Mouse (Mus musculus) spleen, adult 2 months (tissue): ENCODE measurements around the gene Hdgf. TPM values are rescaled to one million over a fixed set of nuclear protein-coding genes. Genes with fewer than 3 reads are reported as not detected.
A peak's percentile ranks its signal among the peaks of the same experiment; 100 is the strongest.
"Not testable (repeated sequence)": the region's sequence is repeated elsewhere in the genome, so short reads cannot be mapped to it uniquely, and the experiment has no call there.

Experiments used
- DNase-seq, 2 experiments: peaks; one replicate each; pipeline versions ENCODE4 v3.0.0 to v3.0.0-alpha.2; 2012 to 2021; ENCODE audit warnings: low spot score in 2 of 2, low read depth in 1 of 2
- H3K27ac ChIP-seq: fragments of 200-500 bp; 2 replicates; pipeline ENCODE4 v1.5.1; 2012; ENCODE audit warnings: low read length, inconsistent platforms; ENCODE audit not compliant: insufficient read depth
- H3K27me3 ChIP-seq: fragments of 200-500 bp; 2 replicates; pipeline ENCODE4 v1.6.1; 2012; ENCODE audit warnings: mild to moderate bottlenecking, moderate library complexity, low read length, inconsistent platforms; ENCODE audit not compliant: control insufficient read depth, insufficient read depth
- H3K36me3 ChIP-seq: fragments of 200-500 bp; 2 replicates; pipeline ENCODE4 v1.6.1; 2012; ENCODE audit warnings: mild to moderate bottlenecking, low read length, inconsistent platforms; ENCODE audit not compliant: control insufficient read depth, insufficient read depth
- H3K4me1 ChIP-seq: fragments of 200-500 bp; 2 replicates; pipeline ENCODE4 v1.6.1; 2011; ENCODE audit warnings: inconsistent platforms; ENCODE audit not compliant: control insufficient read depth, insufficient read depth, insufficient read length
- H3K4me3 ChIP-seq: fragments of 200-500 bp; 2 replicates; pipeline ENCODE4 v1.5.1; 2011; ENCODE audit warnings: mild to moderate bottlenecking, inconsistent platforms; ENCODE audit not compliant: insufficient read depth, insufficient read length; ENCODE audit errors: extremely low read depth
- CTCF ChIP-seq: fragments of 200-500 bp; IDR thresholded peaks from 2 replicates; pipeline ENCODE4 v1.5.1; 2011; ENCODE audit warnings: mild to moderate bottlenecking, inconsistent platforms; ENCODE audit not compliant: insufficient read depth, insufficient read length, insufficient replicate concordance; ENCODE audit errors: extremely low read depth
- POLR2A ChIP-seq: fragments of 200-500 bp; IDR thresholded peaks from 2 replicates; pipeline ENCODE4 v1.6.1; 2011; ENCODE audit warnings: low read depth, low read length, inconsistent platforms
- WGBS: fragments of 180-500 bp; shearing (Covaris S2); methylation state at CpG from one replicate; pipeline ENCODE4 v1.1.7; 2018; 5-methylcytosine and 5-hydroxymethylcytosine counted together
- polyA plus RNA-seq: library from polyadenylated mRNA; depleted of rRNA; stranded (reverse); fragments of >200 nt; gene quantifications from 2 replicates; pipeline ENCODE4 v1.2.3, GENCODE M21; 2012; rRNA removed

Hdgf gene
- 43.6 and 50.0 TPM in 2 replicates for polyA plus RNA-seq

DNA sequence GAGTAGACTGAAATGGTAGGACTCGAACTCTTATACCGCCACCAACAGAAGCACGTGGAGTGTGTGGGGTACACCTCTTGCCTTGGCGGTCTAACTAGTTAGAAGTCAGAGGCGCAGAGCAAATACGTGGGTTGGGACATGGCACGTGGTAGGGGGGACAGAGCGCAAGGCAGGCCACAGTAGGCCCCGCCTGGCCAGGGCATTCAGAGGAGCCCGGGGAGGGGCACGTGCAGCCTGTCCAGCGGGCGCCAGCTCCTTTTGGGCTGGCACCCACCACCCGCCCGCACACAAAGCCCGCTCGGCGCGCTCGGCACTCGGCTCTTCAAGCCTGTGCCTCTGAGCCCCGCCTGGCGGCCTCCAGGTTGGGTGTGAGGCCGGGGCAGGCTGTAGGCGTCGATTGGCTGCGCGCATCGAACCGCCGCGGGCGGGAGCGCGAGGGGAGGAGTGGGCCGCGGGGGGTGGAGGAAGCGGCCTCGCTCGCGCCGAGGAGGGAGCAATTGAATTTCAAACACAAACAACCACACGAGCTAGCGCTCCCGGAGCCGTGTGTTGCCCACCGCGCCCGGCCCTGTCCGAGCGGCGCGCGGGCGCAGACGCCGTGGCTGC is at the start of gene Hdgf:
Gene Hdgf (plus strand): TSS at position 442 of the 606 bp plus-strand sequence.
- peak; percentile 87 to 93 for DNase-seq
- H3K27me3 ChIP-seq: no peaks in the 10 kb centered on the region
- 2% methylated on average over 57 of the region's 57 CpGs for WGBS
- H3K4me1 ChIP-seq: peaks cover 16% of the 10 kb centered on the region; the same call in 1 of the 2 replicates
- TF ChIP-seq POLR2A (no peak; the same call in 1 of the 2 replicates), CTCF (no peak; the same call in 1 of the 2 replicates)
- peak within 1 kb of the TSS; percentile 96 for H3K4me3 ChIP-seq
- peak within 1 kb of the TSS; percentile 88 for H3K27ac ChIP-seq
- H3K36me3 ChIP-seq: no peaks in the 10 kb centered on the region

DNA sequence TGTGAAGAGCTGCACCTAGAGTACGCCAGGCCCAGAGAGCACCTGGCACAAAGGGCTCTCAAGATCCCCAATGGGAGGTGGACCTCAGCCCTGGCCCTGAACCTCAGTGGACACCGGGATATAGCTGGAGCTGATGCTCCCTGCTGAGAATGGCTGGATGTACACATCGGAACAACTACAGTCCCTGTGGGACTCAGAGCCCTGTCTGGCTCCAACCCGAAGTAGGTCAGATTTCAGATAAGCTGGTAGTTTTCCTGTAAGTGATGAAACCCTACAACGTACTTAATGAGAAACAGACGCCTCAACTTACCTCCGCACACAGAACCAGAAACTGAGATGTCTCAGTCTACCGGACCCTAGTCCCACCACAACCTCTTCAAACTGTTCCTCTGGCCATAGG is 48.5 kb upstream of the Hdgf start:
- H3K4me3 ChIP-seq: no peak overlapping the region
- H3K27me3 ChIP-seq: no peaks in the 10 kb centered on the region
- no peak for DNase-seq
- WGBS: 95% methylated on average over 8 of the region's 8 CpGs
- TF ChIP-seq CTCF (no peak), POLR2A (no peak)
- no peaks in the 10 kb centered on the region for H3K4me1 ChIP-seq
- H3K27ac ChIP-seq: no peak overlapping the region
- peaks cover 24% of the 10 kb centered on the region for H3K36me3 ChIP-seq

DNA sequence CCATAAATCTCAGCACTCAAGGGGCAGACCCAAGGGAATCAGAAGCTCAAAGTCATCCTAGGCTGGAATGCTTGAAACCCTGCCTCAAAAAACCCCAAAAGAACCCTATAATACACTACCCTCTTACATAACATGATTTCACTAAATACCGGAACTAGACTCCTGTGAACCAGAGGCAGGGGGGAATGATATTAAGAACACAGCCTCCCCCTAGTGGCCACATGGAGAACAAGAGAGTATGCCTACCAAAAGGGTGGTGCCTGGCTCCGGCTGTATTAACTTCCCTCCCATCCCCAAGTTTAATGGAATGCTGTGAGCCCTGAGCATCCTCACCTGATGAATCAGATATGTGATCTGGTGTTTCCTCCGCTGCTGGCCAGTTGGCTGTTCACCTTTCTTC is 46.3 kb upstream of the Hdgf start:
- TF ChIP-seq CTCF (peak; percentile 66; the same call in 1 of the 2 replicates), POLR2A (no peak)
- Histone ChIP-seq H3K27ac (no peak overlapping the region), H3K4me1 (no peaks in the 10 kb centered on the region), H3K4me3 (no peak overlapping the region), H3K36me3 (peaks cover 30% of the 10 kb centered on the region), H3K27me3 (no peaks in the 10 kb centered on the region)
- peak; percentile 55 to 56 for DNase-seq
- WGBS: 31% methylated on average over 3 of the region's 3 CpGs

DNA sequence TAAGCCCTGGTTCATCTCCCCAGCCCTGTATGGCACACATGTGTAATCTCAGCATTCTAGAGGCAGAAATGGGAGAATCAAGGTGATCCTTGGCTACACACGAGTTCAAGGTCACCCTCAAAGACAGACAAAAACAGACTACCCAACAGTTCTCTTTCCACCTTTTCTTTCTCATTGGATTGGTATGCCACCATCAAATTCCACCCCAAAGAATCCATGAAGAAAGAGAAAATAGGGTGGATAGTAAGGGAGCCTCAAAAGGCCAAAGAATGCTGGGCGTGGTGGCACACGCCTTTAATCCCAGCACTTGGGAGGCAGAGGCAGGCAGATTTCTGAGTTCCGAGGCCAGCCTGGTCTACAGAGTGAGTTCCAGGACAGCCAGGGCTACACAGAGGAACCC is 42.0 kb upstream of the Hdgf start:
- peaks cover 42% of the 10 kb centered on the region for H3K36me3 ChIP-seq
- DNase-seq, H3K27ac ChIP-seq, H3K4me3 ChIP-seq, H3K27me3 ChIP-seq, H3K4me1 ChIP-seq: not testable (repeated sequence)
- 86% methylated on average over 4 of the region's 4 CpGs for WGBS

DNA sequence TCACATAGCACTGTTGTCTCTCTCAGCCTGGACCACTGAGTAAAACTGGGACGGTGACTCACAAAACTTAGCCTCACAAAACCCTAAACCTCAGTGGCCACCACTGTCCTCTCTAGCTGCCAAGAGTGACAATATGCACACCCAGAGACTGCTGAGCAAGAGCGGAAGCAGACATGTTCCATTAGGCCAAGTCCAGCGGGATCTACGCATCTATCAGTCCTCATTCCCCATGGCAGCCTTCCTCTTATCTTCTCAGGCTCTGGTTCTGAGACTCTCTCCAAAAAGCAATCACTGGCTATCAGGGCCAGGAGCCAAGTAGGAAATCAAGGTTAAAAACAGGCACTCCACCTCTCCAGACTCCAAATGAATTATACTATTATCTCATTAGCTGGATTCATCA is 28.4 kb upstream of the Hdgf start:
- Histone ChIP-seq H3K4me3 (no peak overlapping the region), H3K27ac (no peak overlapping the region), H3K36me3 (peaks cover 3% of the 10 kb centered on the region; the same call in 1 of the 2 replicates), H3K27me3 (no peaks in the 10 kb centered on the region), H3K4me1 (0 out of 2 replicates have a peak, but pooled peaks cover 2% of the 10 kb centered on the region)
- DNase-seq: no peak
- 91% methylated on average over 4 of the region's 4 CpGs for WGBS
- TF ChIP-seq POLR2A (no peak), CTCF (no peak)

DNA sequence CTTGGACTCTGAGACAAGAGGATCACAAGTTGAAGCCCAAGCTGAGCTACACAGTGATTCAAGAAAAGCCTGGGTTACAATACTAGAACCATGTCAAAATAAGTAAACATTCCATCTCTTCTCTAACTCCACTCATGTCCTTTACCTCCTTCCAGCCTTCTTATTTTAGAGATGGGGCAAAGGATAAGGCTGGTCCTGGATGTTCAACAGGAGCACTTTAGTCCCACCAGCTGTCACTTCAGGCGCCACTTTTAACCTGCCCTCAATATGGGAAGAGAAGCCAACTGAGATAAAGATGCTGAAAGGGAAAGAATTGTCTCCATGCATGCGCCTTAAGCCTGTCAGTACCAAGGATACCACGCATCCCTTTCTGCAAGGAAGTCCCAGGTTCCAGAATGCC is 21.8 kb upstream of the Hdgf start:
- WGBS: 1% methylated on average over 3 of the region's 3 CpGs
- H3K36me3 ChIP-seq: no peaks in the 10 kb centered on the region
- H3K4me3 ChIP-seq: peak overlapping the region; percentile 80
- peaks cover 13% of the 10 kb centered on the region for H3K4me1 ChIP-seq
- TF ChIP-seq CTCF: no peak
- no peak for TF ChIP-seq POLR2A
- H3K27me3 ChIP-seq: no peaks in the 10 kb centered on the region
- DNase-seq: no peak
- no peak overlapping the region; the same call in 1 of the 2 replicates for H3K27ac ChIP-seq

DNA sequence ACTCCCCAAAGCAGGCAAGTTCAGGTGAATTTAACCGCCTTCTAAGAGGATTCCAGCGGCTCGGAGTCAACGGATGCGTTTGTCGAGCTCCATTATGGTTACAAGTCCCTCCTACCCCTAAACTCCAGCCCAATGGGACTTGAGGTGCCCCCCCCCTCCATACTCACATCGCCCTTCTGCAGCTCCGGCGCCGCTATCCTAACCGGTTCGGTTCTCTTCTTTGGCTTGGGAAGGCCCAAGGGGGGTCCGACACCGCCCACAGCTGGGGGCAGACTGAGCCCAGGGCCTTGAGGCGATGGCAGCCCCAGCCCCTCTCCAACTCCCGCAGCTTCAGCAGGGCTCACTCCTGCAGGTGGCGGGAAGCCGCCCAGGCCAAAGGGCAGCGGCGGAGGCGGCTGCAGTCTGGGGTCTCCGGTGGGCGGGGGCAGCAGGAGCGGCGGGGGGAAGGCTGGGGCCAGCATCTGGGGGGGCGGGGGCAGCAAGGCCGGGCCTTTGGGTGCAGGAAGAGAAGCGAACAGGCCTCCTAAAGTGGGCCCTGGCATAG is 21.3 kb upstream of the Hdgf start:
- no peaks in the 10 kb centered on the region for H3K27me3 ChIP-seq
- DNase-seq: peak in 1 of 2 experiments; percentile 31
- WGBS: under 1% methylated on average over 28 of the region's 28 CpGs
- peak overlapping the region; percentile 80 for H3K4me3 ChIP-seq
- TF ChIP-seq CTCF (no peak), POLR2A (no peak)
- peaks cover 13% of the 10 kb centered on the region for H3K4me1 ChIP-seq
- H3K36me3 ChIP-seq: no peaks in the 10 kb centered on the region
- peak overlapping the region; percentile 86 for H3K27ac ChIP-seq
